Mouse (Mus musculus): ENCODE measurements around the gene Osm. TPM values are rescaled to one million over a fixed set of nuclear protein-coding genes. Genes with fewer than 3 reads are reported as not detected.

Gene Osm
- 0.98 and 1.8 TPM in 2 replicates for total RNA-seq (2012; rRNA removed)

- Histone ChIP-seq H3K9me3 (ENCODE audit: control insufficient read depth, insufficient read depth, low read depth, low read length) (no peaks in the 10 kb centered on the region), H3K9ac (ENCODE audit: insufficient read depth, low read depth, low read length, poor library complexity, severe bottlenecking) (no peak within 1 kb of the TSS), H3K27ac (ENCODE audit: insufficient read depth, low read depth, low read length, poor library complexity, severe bottlenecking) (no peak within 1 kb of the TSS), H3K36me3 (ENCODE audit: control insufficient read depth, insufficient read depth, low read length, poor library complexity, severe bottlenecking) (no peaks in the 10 kb centered on the region), H3K4me3 (ENCODE audit: insufficient read depth in 1 of 2, low read depth in 1 of 2, low read length in 2 of 2, poor library complexity in 1 of 2, severe bottlenecking in 1 of 2) (peak within 1 kb of the TSS in 1 of 2 experiments; percentile 10; a peak in 1 of 4 replicates), H3K4me1 (ENCODE audit: control insufficient read depth in 2 of 2, insufficient read depth in 2 of 2, low read length in 2 of 2, poor library complexity in 1 of 2) (peaks cover 2 to 27% of the 10 kb centered on the region in 2 experiments; a peak in 2 of 4 replicates)
- no peak for DNase-seq (ENCODE audit: low read depth, low spot score)
- TF ChIP-seq MAFK (IDR thresholded peaks at IDR 0.05; ENCODE audit: insufficient read depth, low read depth, low read length) (no peak), CHD2 (IDR thresholded peaks at IDR 0.05; ENCODE audit: low read depth, low read length) (no peak), ZNF384 (IDR thresholded peaks at IDR 0.05; ENCODE audit: low read depth, low read length) (no peak)
- in situ Hi-C loops (cut with MboI; ENCODE audit: low sequenced_read_pairs in 2 of 2, unreplicated experiment in 2 of 2): no loop called here
These were observed at the start of gene Osm for GRCm38 (mm10) chr11:4235665-4236545. Gene Osm, plus strand, starts transcription at chr11:4236420.

DNA sequence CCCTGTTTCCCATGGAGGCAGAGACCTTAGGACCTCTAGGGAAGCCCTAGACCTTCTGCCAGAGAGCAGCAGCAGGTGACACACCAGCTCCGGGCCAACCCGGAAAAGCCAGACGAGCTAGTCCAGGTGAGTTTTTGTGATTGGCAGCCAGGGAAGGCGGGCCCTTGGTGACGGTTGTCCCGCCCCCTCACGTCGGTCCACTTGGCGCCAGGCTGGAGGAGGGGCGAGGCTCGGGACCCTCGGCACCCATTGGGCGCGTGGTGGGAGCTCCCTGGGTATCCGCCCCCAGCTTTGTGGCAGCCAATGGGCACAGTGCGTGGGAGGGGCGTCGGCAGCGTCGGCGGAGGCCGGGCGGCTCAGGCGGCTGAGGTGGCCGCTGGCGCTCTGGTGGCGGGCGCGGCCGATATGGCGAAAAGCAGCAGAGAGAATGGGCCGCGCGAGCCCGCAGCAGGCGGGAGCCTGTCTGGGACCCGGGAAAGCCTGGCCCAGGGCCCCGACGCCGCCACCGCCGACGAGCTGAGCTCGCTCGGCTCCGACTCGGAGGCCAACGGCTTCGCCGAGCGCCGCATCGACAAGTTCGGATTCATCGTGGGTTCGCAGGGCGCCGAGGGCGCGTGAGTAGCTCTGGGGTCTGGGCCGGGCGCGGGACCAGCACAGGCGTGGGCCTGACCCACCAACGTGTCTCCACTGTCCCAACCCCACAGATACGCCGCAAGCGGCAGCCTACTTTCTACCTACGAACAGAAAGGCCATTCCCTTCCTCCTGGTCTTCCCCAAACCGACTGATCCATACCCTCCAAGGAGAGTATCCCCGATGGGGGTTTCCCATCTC, 49.5 kb upstream of the Osm start, which contains the start of gene Tbc1d10a:
TSS of gene Tbc1d10a (plus strand) at position 304 of the 832 bp plus-strand sequence.
- Histone ChIP-seq H3K9me3 (ENCODE audit: control insufficient read depth, insufficient read depth, low read depth, low read length) (no peaks in the 10 kb centered on the region), H3K36me3 (ENCODE audit: control insufficient read depth, insufficient read depth, low read length, poor library complexity, severe bottlenecking) (peaks cover 10% of the 10 kb centered on the region), H3K9ac (ENCODE audit: insufficient read depth, low read depth, low read length, poor library complexity, severe bottlenecking) (peak within 1 kb of the TSS; percentile 92), H3K4me1 (ENCODE audit: control insufficient read depth in 2 of 2, insufficient read depth in 2 of 2, low read length in 2 of 2, poor library complexity in 1 of 2) (peaks cover 0 to 4% of the 10 kb centered on the region in 2 experiments; a peak in 1 of 4 replicates), H3K27ac (ENCODE audit: insufficient read depth, low read depth, low read length, poor library complexity, severe bottlenecking) (no peak within 1 kb of the TSS), H3K4me3 (ENCODE audit: insufficient read depth in 1 of 2, low read depth in 1 of 2, low read length in 2 of 2, poor library complexity in 1 of 2, severe bottlenecking in 1 of 2) (peak within 1 kb of the TSS; percentile 88 to 98)
- no peak for TF ChIP-seq HCFC1 (IDR thresholded peaks at IDR 0.05; ENCODE audit: borderline replicate concordance, insufficient read depth, low read length)
- no peak for TF ChIP-seq MAFK (IDR thresholded peaks at IDR 0.05; ENCODE audit: insufficient read depth, low read depth, low read length)
- TF ChIP-seq CHD2 (IDR thresholded peaks at IDR 0.05; ENCODE audit: low read depth, low read length): peak; percentile 54; the same call in 1 of the 2 replicates
- no peak for TF ChIP-seq ZC3H11A (IDR thresholded peaks at IDR 0.05; ENCODE audit: borderline replicate concordance, low read depth, low read length)
- TF ChIP-seq ZNF384 (IDR thresholded peaks at IDR 0.05; ENCODE audit: low read depth, low read length): no peak
- in situ Hi-C loops (cut with MboI; ENCODE audit: low sequenced_read_pairs in 2 of 2, unreplicated experiment in 2 of 2): no loop called here
- peak; percentile 98 for DNase-seq (ENCODE audit: low read depth, low spot score)

- Histone ChIP-seq H3K36me3 (ENCODE audit: control insufficient read depth, insufficient read depth, low read length, poor library complexity, severe bottlenecking) (peaks cover 10% of the 10 kb centered on the region), H3K27ac (ENCODE audit: insufficient read depth, low read depth, low read length, poor library complexity, severe bottlenecking) (no peak overlapping the region), H3K9me3 (ENCODE audit: control insufficient read depth, insufficient read depth, low read depth, low read length) (no peaks in the 10 kb centered on the region), H3K4me1 (ENCODE audit: control insufficient read depth in 2 of 2, insufficient read depth in 2 of 2, low read length in 2 of 2, poor library complexity in 1 of 2) (peaks cover 0 to 4% of the 10 kb centered on the region in 2 experiments; a peak in 1 of 4 replicates), H3K9ac (ENCODE audit: insufficient read depth, low read depth, low read length, poor library complexity, severe bottlenecking) (peak overlapping the region; percentile 92), H3K4me3 (ENCODE audit: insufficient read depth in 1 of 2, low read depth in 1 of 2, low read length in 2 of 2, poor library complexity in 1 of 2, severe bottlenecking in 1 of 2) (peak overlapping the region; percentile 88 to 98)
- in situ Hi-C loops (cut with MboI; ENCODE audit: low sequenced_read_pairs in 2 of 2, unreplicated experiment in 2 of 2): no loop called here
- DNase-seq (ENCODE audit: low read depth, low spot score): no peak
- no peak for TF ChIP-seq ZNF384 (IDR thresholded peaks at IDR 0.05; ENCODE audit: low read depth, low read length)
- TF ChIP-seq ZC3H11A (IDR thresholded peaks at IDR 0.05; ENCODE audit: borderline replicate concordance, low read depth, low read length): no peak
- no peak for TF ChIP-seq HCFC1 (IDR thresholded peaks at IDR 0.05; ENCODE audit: borderline replicate concordance, insufficient read depth, low read length)
These were observed 48.9 kb upstream of the Osm start for GRCm38 (mm10) chr11:4187318-4187700.

DNA sequence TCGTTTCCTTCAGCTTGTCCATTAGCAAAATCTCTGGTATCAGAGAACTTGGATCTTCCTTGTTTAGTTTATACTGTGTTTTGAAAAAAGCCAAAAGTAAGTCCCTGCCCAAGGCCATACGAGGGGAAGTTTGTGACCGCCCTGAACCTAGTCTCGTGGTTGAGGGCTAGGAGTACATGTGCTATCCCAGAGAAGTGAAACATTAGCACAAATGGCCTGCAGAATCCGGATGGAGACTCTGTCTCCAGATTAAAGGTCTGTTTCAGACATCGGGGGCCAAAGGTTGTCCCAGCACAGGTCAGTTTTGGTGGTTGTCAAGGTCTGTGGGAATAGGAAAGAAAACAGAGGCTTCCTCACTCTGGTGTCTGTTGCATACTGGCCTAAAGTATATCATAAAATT, 47.0 kb upstream of the Osm start:
- Histone ChIP-seq H3K4me3 (ENCODE audit: insufficient read depth in 1 of 2, low read depth in 1 of 2, low read length in 2 of 2, poor library complexity in 1 of 2, severe bottlenecking in 1 of 2) (no peak overlapping the region), H3K4me1 (ENCODE audit: control insufficient read depth in 2 of 2, insufficient read depth in 2 of 2, low read length in 2 of 2, poor library complexity in 1 of 2) (peaks cover 0 to 4% of the 10 kb centered on the region in 2 experiments; a peak in 1 of 4 replicates), H3K36me3 (ENCODE audit: control insufficient read depth, insufficient read depth, low read length, poor library complexity, severe bottlenecking) (peaks cover 4% of the 10 kb centered on the region; the same call in 1 of the 2 replicates), H3K27ac (ENCODE audit: insufficient read depth, low read depth, low read length, poor library complexity, severe bottlenecking) (no peak overlapping the region), H3K9me3 (ENCODE audit: control insufficient read depth, insufficient read depth, low read depth, low read length) (no peaks in the 10 kb centered on the region), H3K9ac (ENCODE audit: insufficient read depth, low read depth, low read length, poor library complexity, severe bottlenecking) (no peak overlapping the region)
- DNase-seq (ENCODE audit: low read depth, low spot score): no peak
- no peak for TF ChIP-seq HCFC1 (IDR thresholded peaks at IDR 0.05; ENCODE audit: borderline replicate concordance, insufficient read depth, low read length)
- TF ChIP-seq ZNF384 (IDR thresholded peaks at IDR 0.05; ENCODE audit: low read depth, low read length): no peak
- no peak for TF ChIP-seq ZC3H11A (IDR thresholded peaks at IDR 0.05; ENCODE audit: borderline replicate concordance, low read depth, low read length)
- TF ChIP-seq MAFK (IDR thresholded peaks at IDR 0.05; ENCODE audit: insufficient read depth, low read depth, low read length): no peak
- no peak for TF ChIP-seq CHD2 (IDR thresholded peaks at IDR 0.05; ENCODE audit: low read depth, low read length)
- in situ Hi-C loops (cut with MboI; ENCODE audit: low sequenced_read_pairs in 2 of 2, unreplicated experiment in 2 of 2): no loop called here
